In the genomic region with DNA sequence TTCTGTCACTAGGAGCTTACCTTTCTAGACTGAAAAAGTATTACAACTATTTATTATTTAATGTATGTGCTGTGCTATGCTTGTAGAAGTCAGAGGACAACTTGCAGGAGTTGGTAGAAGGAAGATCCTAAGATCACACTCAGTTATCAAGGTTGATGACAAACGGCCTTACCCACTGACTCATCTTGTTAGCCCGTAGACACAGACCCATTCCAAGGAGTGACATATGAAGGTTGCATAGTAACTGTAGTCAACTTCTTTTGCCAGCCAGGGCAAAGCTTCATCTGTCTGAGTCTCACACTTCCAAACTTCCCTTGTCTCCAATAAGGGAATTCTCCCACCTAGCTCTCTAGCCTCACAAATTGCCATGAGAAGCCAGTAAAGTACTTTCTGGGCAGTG, we compare ENCODE assay signal across 17 mouse cellular contexts. TPM values are rescaled to one million over a fixed set of nuclear protein-coding genes. Genes with fewer than 3 reads are reported as not detected.
DNase-seq lines count a peak whose midpoint lies in the region; ATAC-seq and TF ChIP-seq lines count a peak whose summit lies in the region.
"Had no signal": no experiment of that assay in that cellular context is flagged by ENCODE, and none has a peak within 500 bp of the region (broad histone marks: within the 10 kb centered on the region; RNA-seq: fewer than 3 reads in every experiment).

No protein-coding gene starts in this region.

- H3K27ac ChIP-seq in gastrocnemius, adult 2 months = peak overlapping the region; percentile 75
- 0 out of 2 replicates have a peak overlapping the region, but pooled peaks have one; percentile 78 for H3K27ac ChIP-seq in kidney, embryonic 15.5 days
- H3K27ac ChIP-seq in MEL (ENCODE audit: control insufficient read depth, low read depth, low read length) = peak overlapping the region; percentile 69
- peak overlapping the region; percentile 96 for H3K27ac ChIP-seq in liver, embryonic 15.5 days (replicated peaks)

- TF ChIP-seq RAD21 in MEL (IDR thresholded peaks at IDR 0.05; ENCODE audit: low read depth, low read length) = no peak

- no peak for TF ChIP-seq CTCF in gastrocnemius, adult 2 months (IDR thresholded peaks at IDR 0.05)
- TF ChIP-seq CTCF in MEL (IDR thresholded peaks at IDR 0.05 in 2 of 3, conservative IDR thresholded peaks at IDR 0.05 in 1 of 3; ENCODE audit: control insufficient read depth in 1 of 3, insufficient read depth in 1 of 3, low read depth in 2 of 3, low read length in 3 of 3, poor library complexity in 1 of 3, severe bottlenecking in 1 of 3) = no peak

- no peak overlapping the region for H3K4me3 ChIP-seq in gastrocnemius, adult 2 months
- H3K4me3 ChIP-seq in kidney, embryonic 15.5 days (replicated peaks) = no peak overlapping the region
- H3K4me3 ChIP-seq in MEL (ENCODE audit: control insufficient read depth in 1 of 2, insufficient read depth in 1 of 2, low read depth in 2 of 2, low read length in 2 of 2) = no peak overlapping the region
- H3K4me3 ChIP-seq in liver, embryonic 15.5 days (replicated peaks) = no peak overlapping the region
- H3K4me3 ChIP-seq: limb, embryonic 12.5 days; midbrain, embryonic 10.5 days had no signal

- H3K9me3 ChIP-seq in kidney, embryonic 15.5 days (replicated peaks) = no peaks in the 10 kb centered on the region
- H3K9me3 ChIP-seq in MEL (replicated peaks; ENCODE audit: insufficient read depth, low read length) = no peaks in the 10 kb centered on the region
- H3K9me3 ChIP-seq in liver, embryonic 15.5 days (replicated peaks) = no peaks in the 10 kb centered on the region
- H3K9me3 ChIP-seq: limb, embryonic 12.5 days; midbrain, embryonic 10.5 days had no signal

- WGBS in kidney, embryonic 15.5 days = 76% methylated on average over 2 of the region's 2 CpGs
- WGBS in liver, embryonic 15.5 days (ENCODE audit: insufficient replicate concordance) = 50% methylated on average over 2 of the region's 2 CpGs

- no peak for DNase-seq in gastrocnemius, adult 2 months
- no peak for DNase-seq in gastrocnemius, postnatal 14 days
- DNase-seq in kidney, postnatal 10 days = no peak
- DNase-seq in MEL (ENCODE audit: low read depth, low spot score) = no peak
- no peak for DNase-seq in right cerebral cortex, postnatal 10 days (ENCODE audit: low spot score in 2 of 2)
- DNase-seq in ovary, postnatal 14 days (ENCODE audit: low spot score) = no peak
- DNase-seq: B cell, adult 2 months; cerebellum, adult 2 months; kidney, adult 8-10 months; right cerebral cortex, adult 18-20 months; thymus, postnatal 25 days had no signal

- 0 out of 4 replicates have a peak, but pooled peaks of 1 of the 2 experiments have one; percentile 6 for TF ChIP-seq EP300 in MEL (IDR thresholded peaks at IDR 0.05; ENCODE audit: low read depth in 1 of 2, low read length in 2 of 2)

- no peaks in the 10 kb centered on the region for H3K27me3 ChIP-seq in kidney, embryonic 15.5 days
- H3K27me3 ChIP-seq in MEL (ENCODE audit: control insufficient read depth in 1 of 2, insufficient read depth in 2 of 2, low read length in 2 of 2) = no peaks in the 10 kb centered on the region
- no peaks in the 10 kb centered on the region for H3K27me3 ChIP-seq in liver, embryonic 15.5 days
- H3K27me3 ChIP-seq: limb, embryonic 12.5 days had no signal

- no peaks in the 10 kb centered on the region for H3K36me3 ChIP-seq in kidney, embryonic 15.5 days
- H3K36me3 ChIP-seq in MEL (ENCODE audit: control insufficient read depth in 1 of 2, insufficient read depth in 2 of 2, low read length in 2 of 2) = peaks cover 0 to 68% of the 10 kb centered on the region in 2 experiments; a peak in 2 of 4 replicates
- H3K36me3 ChIP-seq in liver, embryonic 15.5 days (replicated peaks) = peaks cover 37% of the 10 kb centered on the region
- H3K36me3 ChIP-seq: limb, embryonic 12.5 days; midbrain, embryonic 10.5 days had no signal

- TF ChIP-seq POLR2A in MEL (IDR thresholded peaks at IDR 0.05; ENCODE audit: control insufficient read depth in 1 of 2, insufficient read depth in 1 of 2, low read depth in 1 of 2, low read length in 2 of 2, poor library complexity in 1 of 2) = no peak

- H3K79me2 ChIP-seq in MEL (ENCODE audit: control insufficient read depth, insufficient read depth, low read length, poor library complexity) = peaks cover 16% of the 10 kb centered on the region

- ATAC-seq in kidney, embryonic 15.5 days (replicated peaks; ENCODE audit: low FRiP score) = no peak
- ATAC-seq in liver, embryonic 15.5 days (ENCODE audit: insufficient read depth) = no peak
- ATAC-seq: activated CD4-positive, CD25-positive, alpha-beta regulatory T cell, adult 4 months; forebrain, embryonic 16.5 days had no signal

- intact Hi-C loops in gastrocnemius, adult 2 months (cut with DNase I) = no loop called here
- intact Hi-C loops in gastrocnemius, postnatal 14 days (cut with DNase I; ENCODE audit: low total_unique reads) = no loop called here

- H3K4me1 ChIP-seq in kidney, embryonic 15.5 days = peaks cover 70% of the 10 kb centered on the region
- H3K4me1 ChIP-seq in MEL (ENCODE audit: control insufficient read depth in 1 of 2, insufficient read depth in 2 of 2, low read length in 2 of 2) = peaks cover 46 to 60% of the 10 kb centered on the region in 2 experiments
- H3K4me1 ChIP-seq in liver, embryonic 15.5 days (replicated peaks) = peaks cover 100% of the 10 kb centered on the region

- H3K9ac ChIP-seq in kidney, embryonic 15.5 days = no peak overlapping the region
- H3K9ac ChIP-seq in MEL (ENCODE audit: control insufficient read depth, low read depth, low read length, poor library complexity, severe bottlenecking) = no peak overlapping the region
- peak overlapping the region; percentile 55 for H3K9ac ChIP-seq in liver, embryonic 15.5 days
- H3K9ac ChIP-seq: limb, embryonic 12.5 days had no signal

- no peak overlapping the region for H3K4me2 ChIP-seq in kidney, embryonic 15.5 days
- H3K4me2 ChIP-seq in liver, embryonic 15.5 days = peak overlapping the region; percentile 54
- H3K4me2 ChIP-seq: limb, embryonic 12.5 days had no signal

TF ChIP-seq in MEL, 35 proteins besides CTCF, POLR2A, EP300 and RAD21:
- 0 out of 2 replicates have a peak, but pooled peaks have one; percentile 9 for TF ChIP-seq GATA1 (IDR thresholded peaks at IDR 0.05; ENCODE audit: low read depth, low read length)
- no peak for TF ChIP-seq MAX (IDR thresholded peaks at IDR 0.05; ENCODE audit: low read length)

RNA-seq across cellular contexts. Expression of gene Eef2k, which starts 24.1 kb away (rescaled TPM):
- total RNA-seq in gastrocnemius, adult 2 months (2021) = 10 to 100 TPM; 53.1 to 88.8 TPM
- 10 to 100 TPM; 50.3 to 61.8 TPM for total RNA-seq in gastrocnemius, postnatal 14 days (2021)
- 23.8 and 27.6 TPM in 2 replicates for polyA plus RNA-seq in kidney, embryonic 15.5 days (2015; fragmentation: Nextera tagmentation; extraction: Ambion mirVana)
- total RNA-seq in MEL (2012; rRNA removed) = 56.1 and 69.2 TPM in 2 replicates
- polyA plus RNA-seq in MEL (2012; ENCODE audit: insufficient read depth in 1 of 2, insufficient read length in 2 of 2, low read depth in 1 of 2, low replicate concordance in 2 of 2, missing spikeins in 1 of 2) = 10 to 100 TPM in 1 of 2 experiments, not detected in 1; 56.2 TPM
- polyA plus RNA-seq in liver, embryonic 15.5 days (2015; fragmentation: Nextera tagmentation; extraction: Ambion mirVana) = 42.8 and 50.4 TPM in 2 replicates

RNA-seq across cellular contexts. Expression of gene Polr3e, which starts 50.9 kb away (rescaled TPM):
- total RNA-seq in gastrocnemius, adult 2 months (2021) = 10 to 100 TPM in 1 of 2 experiments, 1 to 10 TPM in 1; 8.8 to 11.0 TPM
- total RNA-seq in gastrocnemius, postnatal 14 days (2021) = 10 to 100 TPM; 12.3 TPM
- polyA plus RNA-seq in kidney, embryonic 15.5 days (2015; fragmentation: Nextera tagmentation; extraction: Ambion mirVana) = 42.7 and 44.0 TPM in 2 replicates
- 39.1 and 39.4 TPM in 2 replicates for total RNA-seq in MEL (2012; rRNA removed)
- polyA plus RNA-seq in MEL (2012; ENCODE audit: insufficient read depth in 1 of 2, insufficient read length in 2 of 2, low read depth in 1 of 2, low replicate concordance in 2 of 2, missing spikeins in 1 of 2) = 10 to 100 TPM in 1 of 2 experiments, not detected in 1; 50.1 TPM
- 12.8 and 13.4 TPM in 2 replicates for polyA plus RNA-seq in liver, embryonic 15.5 days (2015; fragmentation: Nextera tagmentation; extraction: Ambion mirVana)

RNA-seq across cellular contexts. Expression of gene Gm5737, which starts 54.5 kb away (rescaled TPM):
- total RNA-seq in gastrocnemius, adult 2 months (2021) = under 1 TPM; 0.31 to 0.42 TPM
- under 1 TPM; 0.49 to 0.60 TPM for total RNA-seq in gastrocnemius, postnatal 14 days (2021)
- not detected in 2 replicates for polyA plus RNA-seq in kidney, embryonic 15.5 days (2015; fragmentation: Nextera tagmentation; extraction: Ambion mirVana)
- not detected in 2 replicates for total RNA-seq in MEL (2012; rRNA removed)
- not detected for polyA plus RNA-seq in MEL (2012; ENCODE audit: insufficient read depth in 1 of 2, insufficient read length in 2 of 2, low read depth in 1 of 2, low replicate concordance in 2 of 2, missing spikeins in 1 of 2)
- not detected in 2 replicates for polyA plus RNA-seq in liver, embryonic 15.5 days (2015; fragmentation: Nextera tagmentation; extraction: Ambion mirVana)
- polyA plus RNA-seq: activated CD4-positive, CD25-positive, alpha-beta regulatory T cell, adult 4 months; forebrain, embryonic 16.5 days; limb, embryonic 12.5 days; midbrain, embryonic 10.5 days had no signal
